Mouse (Mus musculus) liver, embryonic 14.5 days (tissue): ENCODE data around the gene Ppib.

Source experiments
- CTCF ChIP-seq: IDR thresholded peaks from 2 replicates; pipeline ENCODE4 v1.5.1; 2016; ENCODE audit warnings: antibody characterized with exemption, low read depth, control low read depth
- EP300 ChIP-seq: IDR thresholded peaks from 2 replicates; pipeline ENCODE4 v1.6.1; 2016; ENCODE audit warnings: antibody characterized with exemption, low read depth

- TF ChIP-seq CTCF (no peak), EP300 (no peak)
These were observed 21.4 kb upstream of the Ppib start for GRCm38 (mm10) chr9:66038581-66038980.
